Mouse (Mus musculus) retina, embryonic 14.5 days (tissue): Measurements from ENCODE around the gene Vmn1r8.
"Not testable (repeated sequence)": the region's sequence is repeated elsewhere in the genome, so short reads cannot be mapped to it uniquely, and the experiment has no call there.

ENCODE experiments used
- DNase-seq: peaks from one replicate; pipeline ENCODE4 v3.0.0-alpha.2; 2015; ENCODE audit warnings: low spot score

Vmn1r8 gene

DNA sequence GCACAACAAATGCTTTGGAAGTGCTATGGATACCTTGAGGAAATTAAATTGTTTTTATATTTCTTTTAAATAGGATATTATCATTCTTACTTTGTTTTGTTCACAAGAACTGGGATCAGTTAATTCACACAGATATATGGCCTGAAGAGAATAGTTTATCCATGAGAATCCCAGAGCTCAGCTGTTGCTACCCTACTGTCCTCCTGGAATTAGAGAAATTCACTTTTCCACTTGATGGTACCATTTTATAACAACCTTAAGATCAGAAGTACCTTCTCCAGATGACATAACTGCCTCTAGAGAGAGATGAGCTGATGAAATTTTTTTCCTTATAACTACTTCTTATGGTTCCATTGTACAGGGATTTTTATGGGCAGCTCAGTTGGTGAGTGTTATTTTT lies at the start of gene Vmn1r8:
Gene Vmn1r8, plus strand, starts transcription at position 301 of the 400 bp plus-strand sequence.
- no peak for DNase-seq

GRCm38 (mm10) chr6:56996943-56997342 lies 35.1 kb upstream of the Vmn1r8 start, which contains the start of gene Vmn1r6:
Gene Vmn1r6, plus strand, starts transcription at chr6:56997243.
- no peak for DNase-seq

DNA sequence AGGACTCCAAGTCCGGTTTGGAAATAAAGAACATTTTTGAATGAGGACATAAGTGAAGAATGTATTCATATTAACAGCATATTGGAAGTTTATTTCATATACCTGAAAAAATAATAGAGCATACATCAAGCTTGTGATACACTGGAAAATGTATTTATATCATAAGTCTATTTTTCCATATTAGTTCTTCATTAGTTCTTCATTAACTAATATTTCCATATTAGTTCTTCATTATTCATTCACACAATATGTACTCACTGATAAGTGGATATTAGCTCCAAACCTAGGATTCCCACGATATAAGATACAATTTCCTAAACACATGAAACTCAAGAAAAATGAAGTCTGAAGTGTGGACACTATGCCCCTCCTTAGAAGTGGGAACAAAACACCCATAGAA lies 6.9 kb upstream of the Vmn1r8 start, which contains the start of gene Vmn1r7:
Gene Vmn1r7, minus strand, starts transcription at position 101 of the 400 bp plus-strand sequence.
- DNase-seq, result not testable (repeated sequence)

- DNase-seq, result no peak
These were observed 2.6 kb downstream of the Vmn1r8 start for GRCm38 (mm10) chr6:57034674-57035073.

GRCm38 (mm10) chr6:57063730-57064129 lies 31.6 kb downstream of the Vmn1r8 start:
- DNase-seq, result no peak

DNA sequence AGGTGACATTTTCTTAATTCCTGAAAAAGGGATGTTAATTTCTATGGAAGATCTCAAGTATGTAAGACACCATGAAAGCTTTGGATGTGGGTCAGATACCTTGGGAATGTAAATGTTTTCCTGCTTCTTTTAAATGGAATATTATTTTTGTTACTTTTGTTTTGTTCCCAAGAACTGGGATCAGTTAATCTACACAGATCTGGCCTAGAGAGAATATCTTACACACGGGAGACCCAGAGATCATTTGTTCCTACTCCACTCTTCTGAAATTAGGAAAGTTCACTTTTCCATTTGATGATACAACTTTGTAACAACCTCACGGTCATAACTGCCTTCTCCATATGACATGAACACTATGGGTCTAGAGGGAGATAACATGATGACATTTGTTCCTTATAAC lies 34.4 kb downstream of the Vmn1r8 start, which contains the start of gene Vmn1r9:
Gene Vmn1r9, plus strand, starts transcription at position 301 of the 400 bp plus-strand sequence.
- DNase-seq, result no peak
